Mouse (Mus musculus): ENCODE measurements at regions not wholly inside any gene's neighbourhood (a gene's known extent, or its start where the extent isn't known, plus 50 kb on each side); places are given as distances from the start of the nearest gene placed in this dataset.
"Not testable (repeated sequence)": the region's sequence is repeated elsewhere in the genome, so short reads cannot be mapped to it uniquely, and the experiment has no call there.

- ATAC-seq (ENCODE audit: low TSS enrichment), result not testable (repeated sequence)
Measured at GRCm38 (mm10) chr8:20436956-20437355, 73.9 kb upstream of the Gm15319 start.

- ATAC-seq (ENCODE audit: low TSS enrichment), result not testable (repeated sequence)
Measured at GRCm38 (mm10) chr8:20433236-20433635, 70.2 kb upstream of the Gm15319 start.

- ATAC-seq (ENCODE audit: low TSS enrichment), result not testable (repeated sequence)
Measured at GRCm38 (mm10) chr8:20429469-20429868, 66.5 kb upstream of the Gm15319 start.

- not testable (repeated sequence) for ATAC-seq (ENCODE audit: low TSS enrichment)
Measured at GRCm38 (mm10) chr8:20424903-20425222, 61.9 kb upstream of the Gm15319 start.

GRCm38 (mm10) chr8:20424104-20424902, 61.3 kb upstream of the Gm15319 start:
- ATAC-seq (ENCODE audit: low TSS enrichment), result peak; percentile 99

- ATAC-seq (ENCODE audit: low TSS enrichment), result not testable (repeated sequence)
Measured at GRCm38 (mm10) chr8:20420807-20421206, 57.8 kb upstream of the Gm15319 start.
